Mouse (Mus musculus): ENCODE data around the gene Thsd4.
A peak's percentile ranks its signal among the peaks of the same experiment; 100 is the strongest.

DNA sequence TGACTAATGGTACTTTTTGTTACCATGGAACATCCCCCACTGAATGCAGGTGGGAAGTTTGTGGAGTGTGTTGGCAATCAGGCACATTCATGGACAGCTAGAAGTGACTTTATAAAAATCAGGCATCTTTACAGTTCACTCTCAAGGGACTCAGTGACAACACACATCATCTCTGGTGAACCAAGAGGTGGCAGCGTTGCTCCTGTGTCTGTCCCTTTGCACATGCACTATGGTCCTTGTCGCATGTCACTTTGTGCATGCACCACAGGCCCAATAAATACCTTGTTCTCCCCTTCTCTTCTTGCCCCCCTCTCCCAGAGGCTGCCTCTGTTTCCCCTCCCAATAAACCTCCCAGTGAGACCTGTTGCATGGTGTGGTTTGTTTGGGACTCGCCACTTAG, 270.1 kb downstream of the Thsd4 start:
- TF ChIP-seq CTCF (IDR thresholded peaks at IDR 0.05; ENCODE audit: extremely low read depth, insufficient read depth, low read length) (peak; percentile 81), POLR2A (IDR thresholded peaks at IDR 0.05; ENCODE audit: extremely low read depth, insufficient read depth, low read length) (no peak)

Measured in cortical plate, adult 2 months (tissue).